Mouse (Mus musculus) CH12.LX (cell line): ENCODE results near the gene Fam186a. TPM values are rescaled to one million over a fixed set of nuclear protein-coding genes. Genes with fewer than 3 reads are reported as not detected.

ENCODE experiments used
- DNase-seq: peaks from one replicate; pipeline ENCODE4 v3.0.0-alpha.2; 2013; ENCODE audit errors: extremely low read depth
- H3K27ac ChIP-seq: 2 replicates; pipeline ENCODE4 v1.5.1; 2012; ENCODE audit warnings: low read depth, mild to moderate bottlenecking, control low read depth, moderate library complexity; ENCODE audit not compliant: insufficient read depth
- H3K27me3 ChIP-seq: replicated peaks from 2 replicates; pipeline ENCODE3; 2012; ENCODE audit warnings: inconsistent platforms
- H3K36me3 ChIP-seq, 2 experiments: replicated peaks in 1 of 2; 2 replicates each; pipeline versions ENCODE3 to v1.6.1; 2012; ENCODE audit warnings: inconsistent platforms in 1 of 2, low read length in 1 of 2, mild to moderate bottlenecking in 1 of 2, mixed read lengths in 1 of 2, moderate library complexity in 1 of 2; ENCODE audit not compliant: control insufficient read depth in 1 of 2, insufficient read depth in 1 of 2
- H3K4me1 ChIP-seq, 2 experiments: 2 replicates each; pipeline ENCODE4 v1.6.1; 2012; ENCODE audit warnings: inconsistent platforms in 1 of 2, moderate library complexity in 1 of 2; ENCODE audit not compliant: insufficient read depth in 2 of 2, control insufficient read depth in 1 of 2
- H3K4me2 ChIP-seq: 2 replicates; pipeline ENCODE4 v1.6.1; 2012; ENCODE audit warnings: low read depth, mild to moderate bottlenecking, control low read depth; ENCODE audit not compliant: poor library complexity, insufficient read depth, severe bottlenecking
- H3K4me3 ChIP-seq, 3 experiments: fragments of 150-350 bp in 1 of 3; sonication (generic) in 1 of 3; replicated peaks in 1 of 3; 2 replicates each; pipeline versions ENCODE3 to v1.5.1; 2011 to 2012; ENCODE audit warnings: low read depth in 2 of 3, low read length in 2 of 3, mild to moderate bottlenecking in 2 of 3, moderate library complexity in 2 of 3, control low read depth in 1 of 3, improper control_type of control experiment in 1 of 3, inconsistent platforms in 1 of 3, mixed read lengths in 1 of 3; ENCODE audit not compliant: poor library complexity in 1 of 3
- H3K79me2 ChIP-seq: replicated peaks from 2 replicates; pipeline ENCODE4 v1.6.1; 2012; ENCODE audit warnings: mild to moderate bottlenecking, moderate library complexity; ENCODE audit not compliant: control insufficient read depth, poor library complexity, insufficient read depth, severe bottlenecking; ENCODE audit errors: extremely low read depth
- H3K9ac ChIP-seq: 2 replicates; pipeline ENCODE4 v1.6.1; 2012; ENCODE audit warnings: low read depth, mild to moderate bottlenecking, control low read depth, moderate library complexity; ENCODE audit not compliant: insufficient read depth
- H3K9me3 ChIP-seq: replicated peaks from 2 replicates; pipeline ENCODE3; 2012; ENCODE audit warnings: low read length, inconsistent platforms, mixed read lengths
- CHD2 ChIP-seq: IDR thresholded peaks from 2 replicates; pipeline ENCODE4 v1.6.1; 2011; ENCODE audit warnings: low read length, improper control_type of control experiment
- ELF1 ChIP-seq: IDR thresholded peaks from 2 replicates; pipeline ENCODE4 v1.6.1; 2014; ENCODE audit warnings: low read depth, mild to moderate bottlenecking, inconsistent platforms, low read length, improper control_type of control experiment
- EP300 ChIP-seq: IDR thresholded peaks from 2 replicates; pipeline ENCODE4 v1.6.1; 2011; ENCODE audit warnings: low read length, improper control_type of control experiment
- ETS1 ChIP-seq: conservative IDR thresholded peaks from 2 replicates; pipeline ENCODE4 v1.6.1; 2012; ENCODE audit warnings: low read depth, mild to moderate bottlenecking, inconsistent platforms, low read length, improper control_type of control experiment, moderate library complexity
- IRF4 ChIP-seq: IDR thresholded peaks from 2 replicates; pipeline ENCODE4 v1.6.1; 2014; ENCODE audit warnings: low read depth, mild to moderate bottlenecking, inconsistent platforms, low read length, improper control_type of control experiment
- JUN ChIP-seq: IDR thresholded peaks from 2 replicates; pipeline ENCODE4 v1.6.1; 2011; ENCODE audit warnings: low read depth, mild to moderate bottlenecking, low read length, improper control_type of control experiment, moderate library complexity; ENCODE audit not compliant: insufficient read depth
- JUND ChIP-seq: conservative IDR thresholded peaks from 2 replicates; pipeline ENCODE4 v1.6.1; 2011; ENCODE audit warnings: low read depth, low read length, improper control_type of control experiment
- MAZ ChIP-seq: IDR thresholded peaks from 2 replicates; pipeline ENCODE4 v1.6.1; 2012; ENCODE audit warnings: low read depth, mild to moderate bottlenecking, inconsistent platforms, low read length, improper control_type of control experiment, moderate library complexity
- MEF2A ChIP-seq: IDR thresholded peaks from 2 replicates; pipeline ENCODE4 v1.6.1; 2014; ENCODE audit warnings: low read depth, mild to moderate bottlenecking, inconsistent platforms, low read length, improper control_type of control experiment, borderline replicate concordance
- PAX5 ChIP-seq: IDR thresholded peaks from 2 replicates; pipeline ENCODE4 v1.6.1; 2012; ENCODE audit warnings: low read length, inconsistent platforms, mixed read lengths
- RCOR1 ChIP-seq: conservative IDR thresholded peaks from 2 replicates; pipeline ENCODE4 v1.6.1; 2012; ENCODE audit warnings: low read depth, mild to moderate bottlenecking, inconsistent platforms, low read length, improper control_type of control experiment
- TBP ChIP-seq: conservative IDR thresholded peaks from 2 replicates; pipeline ENCODE4 v1.6.1; 2011; ENCODE audit warnings: low read depth, low read length, improper control_type of control experiment
- ZC3H11A ChIP-seq: IDR thresholded peaks from 2 replicates; pipeline ENCODE4 v1.6.1; 2012; ENCODE audit warnings: low read depth, mild to moderate bottlenecking, inconsistent platforms, low read length, improper control_type of control experiment
- dilution Hi-C: fragments of 300-500 bp; cut with MboI; formaldehyde crosslinking; loops from 2 replicates; pipeline ENCODE4 v1.14.3; 2020; ENCODE audit warnings: low sequenced_read_pairs; ENCODE audit not compliant: extremely low pct_unique_long_range_greater_than_20kb, extremely low pct_ligation_motif_present
- in situ Hi-C: fragments of 300-500 bp; cut with MboI; formaldehyde crosslinking; loops from 3 replicates; pipeline ENCODE4 v1.14.3; 2019; ENCODE audit warnings: low sequenced_read_pairs, low pct_ligation_motif_present, low pct_unique_long_range_greater_than_20kb, mixed read lengths
- polyA plus RNA-seq: library from polyadenylated mRNA; unstranded; fragments of >175 nt; gene quantifications from 2 replicates; pipeline ENCODE4 v1.2.1, GENCODE M21; 2012; ENCODE audit warnings: low read depth; ENCODE audit not compliant: insufficient read length
- total RNA-seq, 2 experiments: library from RNA; depleted of rRNA; stranded (reverse); fragments of 300-350 nt in 1 of 2; fragments of >200 nt in 1 of 2; gene quantifications; 2 replicates each; pipeline ENCODE4 v1.2.3; 2012 to 2014

Fam186a gene
- total RNA-seq (2012; rRNA removed) (0.08 TPM in 1 of 2 replicates, not detected in the other), total RNA-seq (2014; rRNA removed) (not detected in 2 replicates), polyA plus RNA-seq (not detected in 2 replicates)

GRCm38 (mm10) chr15:99966961-99967360 is at the start of gene Fam186a:
Gene Fam186a, minus strand, starts transcription at chr15:99967061.
- H3K27ac ChIP-seq, result no peak within 1 kb of the TSS

GRCm38 (mm10) chr15:100006180-100006579 is 39.3 kb upstream of the Fam186a start:
- H3K4me1 ChIP-seq, result peaks cover 9 to 44% of the 10 kb centered on the region in 2 experiments; a peak in 3 of 4 replicates
- peaks cover 6% of the 10 kb centered on the region for H3K79me2 ChIP-seq
- TF ChIP-seq EP300, result 0 out of 2 replicates have a peak, but pooled peaks have one; percentile 7
- TF ChIP-seq ZC3H11A, result no peak
- no peak for TF ChIP-seq CHD2
- no peak for TF ChIP-seq ETS1
- peak; percentile 61 for TF ChIP-seq MEF2A
- TF ChIP-seq JUN, result no peak
- no peak for TF ChIP-seq JUND
- TF ChIP-seq MAZ, result no peak
- no peak for TF ChIP-seq PAX5
- no peak for TF ChIP-seq TBP
- no peak for TF ChIP-seq RCOR1
- no peak overlapping the region for H3K4me3 ChIP-seq
- peak; percentile 54 for DNase-seq
- no peak overlapping the region for H3K9ac ChIP-seq
- H3K36me3 ChIP-seq, result peaks cover 55 to 80% of the 10 kb centered on the region in 2 experiments
- no peaks in the 10 kb centered on the region for H3K27me3 ChIP-seq
- H3K27ac ChIP-seq, result peak overlapping the region; percentile 61
- no peak overlapping the region; the same call in 1 of the 2 replicates for H3K4me2 ChIP-seq
- no peaks in the 10 kb centered on the region for H3K9me3 ChIP-seq
- dilution Hi-C loops (no loop called here), in situ Hi-C loops (no loop called here)

More at GRCm38 (mm10) chr15:99966961-99967360, at the start of gene Fam186a:
- in situ Hi-C loops, result no loop called here
- DNase-seq, result no peak
- Histone ChIP-seq H3K9ac (no peak within 1 kb of the TSS), H3K4me3 (no peak within 1 kb of the TSS), H3K9me3 (no peaks in the 10 kb centered on the region), H3K4me2 (no peak within 1 kb of the TSS), H3K27me3 (peaks cover 7% of the 10 kb centered on the region), H3K36me3 (no peaks in the 10 kb centered on the region), H3K4me1 (peaks cover 0 to 14% of the 10 kb centered on the region in 2 experiments; a peak in 2 of 4 replicates), H3K79me2 (no peaks in the 10 kb centered on the region)
- no peak for TF ChIP-seq ELF1
- dilution Hi-C loops, result no loop called here

- H3K36me3 ChIP-seq, result peaks cover 48 to 77% of the 10 kb centered on the region in 2 experiments
- H3K27ac ChIP-seq, result peak overlapping the region; percentile 32
- H3K27me3 ChIP-seq, result no peaks in the 10 kb centered on the region
- no peak overlapping the region for H3K4me3 ChIP-seq
- DNase-seq, result peak; percentile 48
- dilution Hi-C loops, result no loop called here
- peak; percentile 63; the same call in 1 of the 2 replicates for TF ChIP-seq MEF2A
- TF ChIP-seq IRF4, result peak; percentile 73; the same call in 1 of the 2 replicates
- 0 out of 2 replicates have a peak, but pooled peaks have one; percentile 19 for TF ChIP-seq ETS1
- TF ChIP-seq JUND, result no peak
- peak; percentile 82 for TF ChIP-seq EP300
- TF ChIP-seq, all 38 proteins: peak for 4
- Histone ChIP-seq H3K9me3 (no peaks in the 10 kb centered on the region), H3K4me2 (peak overlapping the region; percentile 46), H3K79me2 (peaks cover 6% of the 10 kb centered on the region), H3K9ac (no peak overlapping the region), H3K4me1 (peaks cover 9 to 47% of the 10 kb centered on the region in 2 experiments; a peak in 3 of 4 replicates)
- in situ Hi-C loops, result no loop called here
Observed at GRCm38 (mm10) chr15:100004677-100005273, 37.9 kb upstream of the Fam186a start.
